Mouse (Mus musculus): Measurements from ENCODE around the gene Atf6. TPM values are rescaled to one million over a fixed set of nuclear protein-coding genes. Genes with fewer than 3 reads are reported as not detected.

The Atf6 gene
- total RNA-seq, 2 experiments from 2014 or later: 17.0 to 17.7 TPM

- DNase-seq (ENCODE audit: low spot score): no peak
These were observed 202.4 kb downstream of the Atf6 start for GRCm38 (mm10) chr1:170665200-170665599.

- no peak for DNase-seq (ENCODE audit: low spot score)
These were observed 202.9 kb downstream of the Atf6 start for GRCm38 (mm10) chr1:170664620-170665185.

- no peak for DNase-seq (ENCODE audit: low spot score)
These were observed 208.3 kb downstream of the Atf6 start for GRCm38 (mm10) chr1:170659260-170659659.

- DNase-seq (ENCODE audit: low spot score): no peak
These were observed 209.8 kb downstream of the Atf6 start for GRCm38 (mm10) chr1:170657643-170658314.

GRCm38 (mm10) chr1:170657228-170657521, 210.4 kb downstream of the Atf6 start:
- no peak for DNase-seq (ENCODE audit: low spot score)

GRCm38 (mm10) chr1:170656518-170657227, 210.9 kb downstream of the Atf6 start:
- DNase-seq (ENCODE audit: low spot score): no peak

DNA sequence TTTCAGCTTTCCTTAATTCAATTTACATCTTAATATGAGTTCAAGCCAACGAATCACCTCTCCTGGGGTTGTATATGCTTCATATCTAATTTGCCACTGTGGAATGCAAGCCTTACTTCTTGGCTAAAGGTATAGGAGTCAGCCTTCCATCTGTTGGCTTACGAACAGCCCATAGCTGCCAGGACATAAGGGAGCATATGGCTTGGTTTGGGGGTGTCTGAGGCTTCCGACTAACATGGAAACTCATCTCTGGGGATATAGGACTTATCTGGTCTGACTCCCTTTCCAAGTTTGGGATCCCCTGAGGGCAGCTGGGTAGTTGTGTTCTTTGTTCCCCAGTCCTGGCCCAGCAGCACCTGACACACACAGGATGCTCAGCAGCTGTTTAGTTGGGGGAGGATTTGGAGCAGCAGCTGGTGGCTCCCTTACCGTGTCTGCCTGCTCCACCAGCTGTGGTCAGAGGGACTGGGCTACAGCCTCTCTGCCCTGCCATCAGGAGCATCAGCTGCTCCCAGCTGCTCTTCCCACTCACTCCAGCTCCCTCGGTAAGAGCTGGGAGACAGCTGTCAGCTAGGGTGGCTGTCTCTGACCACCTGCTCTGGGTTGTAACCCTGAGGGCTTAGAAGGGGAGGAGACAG, 212.2 kb downstream of the Atf6 start:
- DNase-seq (ENCODE audit: low spot score): no peak

Other genes with a start within 250 kb of the Atf6 start
- gene Olfml2b, start 223.2 kb downstream of the Atf6 start, total RNA-seq (2021): 1 to 10 TPM; 2.8 to 3.3 TPM
- under 1 TPM in 1 of 2 experiments, not detected in 1; 0.47 TPM for gene Gm26620, start 17.3 kb upstream of the Atf6 start, total RNA-seq (2021)
- 1 to 10 TPM; 4.1 to 5.5 TPM for gene Dusp12, start 17.8 kb upstream of the Atf6 start, total RNA-seq (2021)
- gene Fcrlb, start 45.2 kb upstream of the Atf6 start, total RNA-seq (2021): not detected
- not detected for gene Fcrla, start 59.8 kb upstream of the Atf6 start, total RNA-seq (2021)
- 1 to 10 TPM; 2.3 to 2.4 TPM for gene Fcgr2b, start 108.8 kb upstream of the Atf6 start, total RNA-seq (2021)
- gene Fcgr4, start 151.1 kb upstream of the Atf6 start, total RNA-seq (2021): not detected
- gene Fcgr3, start 197.2 kb upstream of the Atf6 start, total RNA-seq (2021): 1 to 10 TPM; 1.8 to 4.4 TPM
- gene Cfap126, start 246.1 kb upstream of the Atf6 start, total RNA-seq (2021): 1 to 10 TPM; 1.2 to 2.0 TPM